Mouse (Mus musculus) left cerebral cortex, adult 2 months (tissue): ENCODE measurements at regions not wholly inside any gene's neighbourhood (a gene's known extent, or its start where the extent isn't known, plus 50 kb on each side); places are given as distances from the start of the nearest gene placed in this dataset.

Source experiments
- DNase-seq, 2 experiments: peaks; one replicate each; pipeline ENCODE4 v3.0.0; 2021 to 2022; ENCODE audit warnings: low spot score in 2 of 2, mixed read lengths in 1 of 2; ENCODE audit errors: extremely low spot score in 1 of 2
- H3K27ac ChIP-seq: fragments of 200-600 bp; 2 replicates; pipeline ENCODE4 v1.8.1; 2022
- H3K4me3 ChIP-seq: fragments of 200-600 bp; 2 replicates; pipeline ENCODE4 v1.8.1; 2022
- CTCF ChIP-seq: fragments of 200-600 bp; IDR thresholded peaks from 2 replicates; pipeline ENCODE4 v1.8.1; 2022; ENCODE audit warnings: antibody characterized with exemption, mild to moderate bottlenecking, moderate library complexity
- intact Hi-C: fragments of 180-260 bp; cut with DNase I; formaldehyde crosslinking; loops from one replicate; pipeline ENCODE4 v1.15.1; 2025

DNA sequence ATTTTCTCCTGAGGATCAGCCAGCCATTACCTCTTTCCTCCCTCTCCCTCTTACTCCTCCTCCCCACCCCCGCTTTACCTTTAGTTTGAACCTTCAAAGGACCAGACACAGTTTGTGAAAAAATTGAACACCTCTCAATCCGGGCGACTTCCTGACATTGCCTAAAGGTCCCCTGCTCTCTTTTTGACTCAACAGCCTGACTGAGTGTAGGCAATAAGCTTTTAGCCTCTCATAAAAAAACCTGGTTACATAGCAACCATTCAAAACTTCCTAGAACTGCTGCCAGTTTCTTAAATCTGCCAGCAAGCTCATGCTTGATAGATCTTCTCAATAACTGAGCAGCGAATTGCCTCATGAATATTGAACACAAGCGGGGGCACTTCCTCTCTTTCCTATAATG is 71.7 kb downstream of the Zfp945 start:
- no peak for TF ChIP-seq CTCF

DNA sequence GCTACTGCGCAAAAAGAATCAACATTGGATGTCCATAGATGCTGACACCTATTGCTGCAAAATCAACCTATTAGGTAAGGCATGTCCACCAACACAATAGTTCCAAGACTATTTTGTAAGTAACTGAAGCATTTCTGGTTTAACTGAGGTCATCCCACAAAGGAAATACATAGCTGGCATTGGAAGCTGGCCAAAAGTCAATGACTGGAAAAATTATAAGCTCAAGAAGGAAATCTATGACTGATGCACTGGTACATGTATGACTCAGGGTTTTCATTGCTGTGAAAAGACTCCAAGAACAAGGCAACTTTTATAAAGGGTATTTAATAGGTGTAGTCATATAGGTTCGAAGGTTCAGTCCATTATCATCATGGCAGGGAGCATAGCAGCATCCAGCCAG is 82.5 kb downstream of the Zfp945 start:
- TF ChIP-seq CTCF: no peak
- no peak overlapping the region for H3K4me3 ChIP-seq
- no peak for DNase-seq
- intact Hi-C loops: no loop called here
- no peak overlapping the region for H3K27ac ChIP-seq

More for the DNA sequence above, 71.7 kb downstream of the Zfp945 start:
- Histone ChIP-seq H3K27ac (no peak overlapping the region), H3K4me3 (no peak overlapping the region)
- DNase-seq: no peak
- intact Hi-C loops: no loop called here

DNA sequence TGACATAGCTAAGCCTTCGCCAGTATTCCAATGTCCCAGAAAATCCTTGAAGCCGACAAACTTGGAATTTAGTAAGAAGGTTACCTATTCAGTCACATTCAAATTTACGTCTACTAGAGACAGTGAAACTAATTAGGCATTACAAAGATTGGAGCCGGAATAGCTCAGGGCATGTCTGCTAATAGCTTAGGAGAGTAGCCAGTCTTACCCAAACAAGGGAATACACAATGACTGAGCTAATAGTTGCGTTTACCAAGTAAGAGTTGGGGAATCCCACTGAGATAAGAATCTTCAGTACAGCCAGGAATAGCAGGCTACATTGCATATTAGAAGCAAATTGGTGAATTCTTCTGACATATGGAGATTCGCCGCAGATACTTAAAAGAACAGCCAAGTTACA is 121.2 kb downstream of the Zfp945 start:
- Histone ChIP-seq H3K27ac (no peak overlapping the region), H3K4me3 (no peak overlapping the region)
- DNase-seq: no peak
- intact Hi-C loops: no loop called here
- no peak for TF ChIP-seq CTCF

DNA sequence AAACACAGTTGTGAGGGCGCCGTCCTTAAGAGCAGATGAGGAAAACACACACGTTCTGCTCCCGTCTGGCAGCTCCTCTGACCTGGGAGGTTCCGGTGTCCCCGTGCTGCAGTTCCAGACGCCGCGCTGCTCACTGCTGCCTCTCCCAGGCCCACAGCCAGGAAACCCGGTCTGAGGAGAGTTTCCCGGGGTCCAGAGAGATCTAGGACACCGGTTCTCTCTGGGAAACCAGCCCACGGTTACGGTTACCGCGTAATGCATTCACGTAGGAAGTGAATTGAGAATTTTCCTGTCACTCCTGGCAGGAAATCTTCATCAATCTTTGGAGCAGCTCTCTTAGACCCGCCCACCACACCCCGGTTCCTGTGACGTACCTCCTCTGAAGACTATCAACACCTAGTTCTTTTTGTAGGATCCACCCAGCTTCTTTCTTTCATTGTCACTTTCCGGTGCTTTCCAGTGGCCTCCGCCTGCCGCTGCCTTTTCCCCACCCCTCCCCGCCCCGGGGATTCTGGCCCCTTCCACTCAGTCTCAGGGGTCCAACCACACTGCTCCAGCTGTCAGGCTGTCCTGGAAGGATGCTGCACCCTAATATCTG is 127.3 kb downstream of the Zfp945 start:
- Histone ChIP-seq H3K4me3 (peak overlapping the region; percentile 77), H3K27ac (peak overlapping the region; percentile 83)
- DNase-seq: peak; percentile 55 to 65
- no peak for TF ChIP-seq CTCF
- intact Hi-C loops: loop anchor here (1.0 to 10.0 kb wide), 3 partner anchors 78 to 805 kb away; partner anchors contain the start of gene Zfp945

DNA sequence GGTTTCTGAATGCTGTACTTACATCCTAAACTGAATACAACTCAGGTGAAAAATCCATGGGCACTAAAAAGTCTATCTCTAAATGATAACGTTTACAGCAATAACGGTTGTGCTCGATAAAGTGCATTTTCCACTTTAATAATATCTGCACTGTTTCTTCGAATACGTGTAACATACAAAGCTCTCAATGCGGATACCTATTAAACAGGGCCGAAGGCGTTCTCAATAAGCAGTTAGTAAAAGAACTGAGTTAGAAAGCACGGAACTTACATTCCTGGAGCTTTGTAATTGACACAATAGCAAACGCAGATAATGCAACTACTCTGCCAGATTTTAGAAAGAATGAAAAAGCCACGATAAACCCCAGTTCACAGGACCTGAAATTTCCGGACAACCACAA is 127.8 kb downstream of the Zfp945 start:
- Histone ChIP-seq H3K27ac (peak overlapping the region; percentile 83), H3K4me3 (peak overlapping the region; percentile 77)

DNA sequence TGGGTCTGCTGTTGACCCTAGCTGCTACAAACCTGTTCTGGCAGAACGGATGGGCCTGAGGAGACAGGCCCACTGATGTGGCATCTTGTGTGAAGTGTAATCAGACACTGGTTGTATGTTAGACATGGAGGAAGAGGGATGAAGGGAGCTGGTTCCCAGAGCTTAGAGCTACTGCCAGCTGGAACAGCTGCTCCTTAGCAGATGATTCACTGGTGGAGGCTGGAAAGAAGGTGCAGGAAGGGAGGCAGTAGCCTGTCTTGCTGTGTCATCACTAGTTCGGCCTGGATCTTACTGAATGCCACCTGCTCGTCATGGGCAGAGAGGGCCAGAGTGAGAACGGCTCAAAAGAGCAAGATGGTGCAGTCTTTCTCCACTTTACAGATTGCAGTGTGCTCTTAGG is 130.6 kb downstream of the Zfp945 start:
- TF ChIP-seq CTCF: no peak
- DNase-seq: no peak
- H3K4me3 ChIP-seq: no peak overlapping the region
- no peak overlapping the region for H3K27ac ChIP-seq
- intact Hi-C loops: loop anchor here (5.0 to 10.0 kb wide), 2 partner anchors 131 to 808 kb away; partner anchors contain the start of gene Zfp945

More for the DNA sequence above, 127.8 kb downstream of the Zfp945 start:
- TF ChIP-seq CTCF: no peak
- intact Hi-C loops: loop anchor here (5.0 to 10.0 kb wide), 2 partner anchors 128 to 806 kb away; partner anchors contain the start of gene Zfp945
- no peak for DNase-seq
